Mouse (Mus musculus) ovary, adult 18-20 months (tissue): ENCODE data around the gene Trh.

Experiments
- DNase-seq: peaks from one replicate; pipeline ENCODE4 v3.0.0; 2022; ENCODE audit warnings: low spot score, mixed read lengths

Trh gene

DNA sequence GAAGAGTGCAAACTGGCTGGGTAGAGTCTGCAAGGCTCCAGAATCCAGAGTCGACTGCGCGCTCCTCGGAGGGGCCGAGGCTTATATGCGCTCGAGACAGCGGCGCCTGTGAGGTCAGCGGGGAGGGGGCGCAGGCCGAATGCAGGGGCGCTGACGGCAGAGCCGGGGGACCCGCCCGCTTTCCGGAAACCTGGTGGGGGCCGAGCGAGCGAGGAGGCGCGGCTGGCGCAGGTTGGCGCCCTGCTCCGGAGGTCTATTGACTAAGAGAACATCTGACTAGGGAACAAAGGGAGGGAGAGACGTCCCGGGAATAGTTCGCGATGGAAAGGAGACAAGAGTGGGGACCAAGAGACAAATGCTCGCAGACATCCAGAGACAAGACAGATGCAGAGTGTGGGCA lies at the start of gene Trh:
TSS of gene Trh (minus strand) at position 60 of the 400 bp plus-strand sequence.
- no peak for DNase-seq

DNA sequence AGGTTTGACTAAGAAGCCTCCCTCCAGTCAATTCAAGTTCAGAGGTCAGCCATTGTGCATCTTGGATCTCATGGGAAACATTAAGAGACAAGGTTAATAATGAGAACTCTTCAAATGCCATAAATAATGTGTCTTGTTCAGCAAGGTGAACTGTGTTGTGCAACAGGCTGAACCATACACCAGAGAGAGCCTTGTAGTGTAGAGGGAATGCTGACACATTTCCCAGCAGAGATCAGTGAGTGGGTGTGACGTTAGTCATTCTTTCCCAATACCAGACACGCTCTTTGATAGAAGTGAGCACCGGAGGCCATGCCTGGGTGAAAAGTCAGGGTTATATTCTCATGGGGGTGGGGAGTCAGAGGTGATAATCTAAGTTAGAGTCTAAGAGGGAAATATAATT lies 46.4 kb upstream of the Trh start:
- no peak for DNase-seq

DNA sequence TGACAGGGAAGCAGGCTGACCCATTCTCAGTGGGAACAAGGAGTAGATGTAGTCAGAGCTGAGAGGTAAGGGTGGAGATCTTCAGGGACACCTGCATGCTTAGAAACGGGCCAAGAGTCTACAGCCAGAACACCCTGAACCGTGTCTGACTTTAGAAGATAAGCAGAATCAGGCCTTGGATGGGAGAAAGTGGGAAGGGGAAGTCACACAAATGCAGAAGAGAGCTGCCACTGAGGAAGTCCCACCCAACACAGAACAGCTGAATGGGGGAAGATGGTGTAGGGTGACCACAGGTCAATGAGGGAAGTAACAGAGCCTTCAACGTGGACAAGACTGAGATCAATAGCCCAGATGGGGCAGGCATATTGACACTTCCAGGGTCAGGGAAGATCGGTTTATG lies 42.4 kb upstream of the Trh start:
- no peak for DNase-seq

DNA sequence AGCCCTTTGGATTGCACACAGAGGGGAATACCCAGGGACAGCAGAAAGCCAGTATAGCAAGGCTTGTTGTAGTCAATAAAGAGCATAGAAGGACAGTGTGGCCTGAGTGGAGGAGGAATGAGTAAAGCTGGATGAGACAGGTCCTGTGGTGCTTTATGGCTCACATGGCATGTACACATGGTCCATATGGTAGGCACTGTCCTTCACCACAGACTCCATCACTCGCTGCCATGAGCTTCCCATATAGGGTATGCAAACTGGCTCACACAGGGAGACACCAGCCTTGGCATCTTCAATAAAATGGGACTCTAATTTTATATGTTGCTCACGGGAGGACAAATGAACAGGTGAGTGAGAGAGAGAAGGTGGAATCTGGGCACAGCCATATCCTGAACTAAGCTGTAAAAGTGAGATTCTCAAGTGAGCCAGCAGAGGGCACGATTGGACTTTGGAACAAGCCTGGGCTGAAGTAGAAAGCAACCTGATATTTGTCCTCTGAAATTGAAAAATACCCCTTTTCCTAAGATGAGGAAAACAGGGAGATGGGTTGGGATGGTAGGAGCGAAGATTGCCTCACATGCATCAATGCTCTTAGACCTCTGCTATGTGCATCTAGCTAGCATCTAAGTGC lies 41.9 kb upstream of the Trh start:
- DNase-seq: no peak

DNA sequence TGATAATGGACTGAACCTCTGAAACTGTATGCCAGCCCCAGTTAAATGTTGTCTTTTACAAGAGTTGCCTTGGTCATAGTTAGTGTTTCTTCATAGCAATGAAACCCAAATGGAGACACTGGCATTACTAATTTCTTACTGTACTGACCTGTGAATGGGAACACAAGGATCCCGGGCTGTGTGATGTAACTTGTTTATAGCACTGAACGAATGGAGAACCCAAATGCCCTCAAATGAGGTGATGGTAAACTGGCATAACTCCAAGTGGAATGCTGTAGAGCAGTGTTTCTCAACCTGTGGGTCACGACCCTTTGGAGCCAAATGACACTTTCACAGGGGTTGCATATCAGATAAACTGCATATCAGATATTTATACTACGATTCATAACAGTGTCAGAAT lies 41.1 kb upstream of the Trh start:
- DNase-seq: no peak

DNA sequence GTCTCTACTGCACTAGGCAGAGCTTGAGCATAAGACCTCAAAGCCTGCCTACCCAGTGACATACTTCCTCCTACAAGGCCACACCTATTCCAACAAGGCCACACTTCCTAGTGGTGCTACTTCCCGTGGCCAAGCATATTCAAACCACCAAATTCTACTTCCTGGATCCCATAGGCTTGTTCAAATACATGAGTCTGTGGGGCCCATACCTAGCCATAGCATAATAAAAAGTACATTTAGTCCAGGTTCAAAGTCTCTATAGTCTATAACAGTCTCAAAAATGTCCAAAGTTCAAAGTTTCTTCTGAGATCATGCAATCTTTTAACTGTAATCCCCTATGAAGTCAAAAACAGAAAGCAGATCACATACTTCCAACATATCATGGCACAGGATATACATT lies 32.7 kb upstream of the Trh start:
- no peak for DNase-seq

DNA sequence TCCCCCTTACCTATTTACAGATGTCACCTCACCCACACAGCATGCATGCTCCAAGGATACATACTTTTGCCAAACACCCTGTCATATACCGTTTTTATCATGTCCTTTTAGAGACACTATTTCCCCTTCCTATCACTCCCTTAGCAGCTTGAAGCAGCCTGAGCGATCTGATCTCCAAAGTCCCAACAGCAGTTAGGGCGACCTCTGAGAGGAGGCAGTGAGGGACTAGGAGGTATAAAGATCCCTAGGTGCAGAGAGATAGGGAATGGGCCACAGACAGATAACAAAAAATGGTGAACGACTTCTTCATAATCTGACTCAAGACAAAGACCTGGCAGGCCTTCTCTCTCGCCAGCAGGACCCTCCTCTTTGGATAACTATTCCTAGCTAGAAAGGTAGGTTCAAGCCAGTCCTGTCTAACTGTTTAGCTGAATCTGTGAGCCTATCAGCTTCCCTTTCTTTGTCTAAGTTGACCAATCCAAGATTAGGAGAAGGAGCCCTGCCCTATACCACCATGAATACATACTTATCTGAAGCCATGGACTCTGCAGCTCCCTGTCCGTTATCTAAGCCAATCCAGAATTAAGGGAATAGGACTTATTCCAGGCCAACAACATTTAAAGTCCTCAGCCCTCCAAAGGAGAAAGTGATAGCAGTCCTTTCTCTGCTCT lies 29.3 kb upstream of the Trh start:
- no peak for DNase-seq

DNA sequence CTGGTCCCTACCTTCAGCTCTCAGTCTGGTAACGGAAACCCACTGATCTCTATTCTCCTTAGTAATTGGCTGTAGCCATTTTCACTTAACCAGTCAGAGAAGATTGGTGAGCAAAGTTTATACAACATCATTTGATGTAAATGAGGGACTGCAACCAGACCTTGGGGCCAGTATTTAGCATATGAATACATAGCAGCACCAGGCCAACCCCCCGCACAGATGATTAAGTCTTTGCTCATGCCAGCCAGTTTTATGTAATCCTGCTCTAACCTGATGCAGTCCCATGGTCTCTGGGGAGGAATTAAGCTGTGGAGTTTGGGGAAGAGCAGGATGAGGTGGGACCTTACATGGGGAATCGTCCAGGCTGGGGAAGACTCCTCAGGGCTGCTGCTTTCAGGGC lies 28.2 kb upstream of the Trh start:
- no peak for DNase-seq

DNA sequence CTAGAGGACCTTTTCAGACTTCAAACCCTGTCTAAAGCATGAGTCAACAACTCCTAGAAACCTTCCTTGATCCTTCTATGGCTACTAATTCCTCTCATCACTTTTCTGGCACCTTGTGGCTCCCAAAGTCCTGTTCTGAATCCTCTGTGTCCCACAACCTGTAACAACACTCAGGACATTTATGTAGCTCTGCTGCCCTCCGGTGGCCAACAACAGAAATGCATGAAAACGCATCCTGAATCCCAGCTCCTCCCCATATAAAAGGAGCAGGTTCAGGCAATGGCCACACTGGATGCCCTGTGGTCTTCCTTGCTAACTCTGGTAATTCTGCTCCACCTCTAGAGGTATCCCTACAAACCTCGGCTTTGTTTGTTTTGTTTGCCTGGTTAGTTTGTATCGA lies 24.6 kb upstream of the Trh start:
- DNase-seq: no peak

DNA sequence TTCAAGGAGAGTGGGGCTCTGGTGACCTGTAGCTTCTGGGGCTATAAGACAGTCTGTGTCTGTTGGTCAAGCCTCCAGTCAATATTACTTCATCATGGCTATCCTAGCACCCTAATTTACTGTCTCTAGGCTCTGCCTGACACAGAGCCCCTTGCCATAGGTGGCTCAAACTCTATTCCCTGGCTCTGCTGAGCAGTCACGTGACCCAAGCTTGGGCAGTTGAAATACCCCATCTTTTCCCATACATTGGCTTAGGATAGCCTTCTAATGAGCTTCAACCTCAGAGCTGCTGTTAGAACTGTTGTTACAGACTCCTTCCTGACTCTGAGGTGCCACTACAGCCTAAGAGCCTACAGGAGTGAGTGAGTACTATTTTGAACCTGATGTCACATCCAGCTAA lies 23.6 kb upstream of the Trh start:
- DNase-seq: no peak

DNA sequence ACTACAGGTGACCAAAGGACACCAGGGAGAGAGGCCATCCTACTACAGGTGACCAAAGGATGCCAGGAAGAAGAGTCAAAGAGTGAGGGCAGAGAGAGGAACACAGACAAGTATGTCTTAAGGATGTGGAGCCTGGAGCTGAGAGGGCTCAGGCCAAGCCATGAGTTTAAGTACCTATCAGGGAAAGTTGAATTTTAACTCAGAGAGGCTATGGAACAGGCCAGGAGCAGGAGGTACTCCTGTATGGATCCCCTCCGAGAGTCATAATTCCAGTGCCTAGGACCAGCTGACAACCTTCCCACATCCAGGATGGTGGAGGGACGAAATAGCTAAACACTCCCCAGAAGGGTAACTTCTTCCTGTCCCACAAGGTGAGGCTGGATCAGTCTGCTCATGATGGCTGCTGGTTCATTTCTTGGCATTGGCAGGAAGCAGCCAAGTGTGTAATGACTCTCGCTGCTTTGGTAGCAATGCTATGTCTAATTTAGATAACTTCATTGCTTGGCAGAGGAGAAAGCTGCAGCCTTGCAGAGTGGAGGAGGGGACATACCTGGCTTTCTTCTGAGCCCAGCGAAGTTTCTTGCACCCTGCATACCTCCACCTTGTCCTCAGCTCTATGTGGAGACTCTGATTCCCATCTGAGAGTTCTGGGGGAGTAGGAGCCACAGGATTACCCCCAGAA lies 16.9 kb upstream of the Trh start:
- no peak for DNase-seq

DNA sequence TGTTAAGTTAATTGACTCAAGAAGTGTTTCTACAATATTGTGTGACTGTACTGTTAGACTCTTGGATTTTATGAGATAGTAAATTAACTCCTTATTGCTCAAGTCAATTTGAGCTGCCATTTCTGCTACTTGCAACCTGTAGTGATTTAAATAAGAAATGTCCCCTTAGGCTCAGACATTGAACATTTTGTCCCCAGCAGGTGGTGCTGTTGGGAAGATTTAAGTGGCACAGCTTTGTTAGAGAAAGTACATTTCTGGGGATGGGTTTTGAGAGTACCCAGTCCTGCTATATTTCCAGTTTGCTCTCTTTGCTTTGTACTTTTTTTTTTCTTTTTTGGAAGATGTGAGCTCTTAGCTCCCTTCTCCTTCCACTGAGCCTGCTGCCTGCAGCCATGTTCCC lies 10.9 kb upstream of the Trh start:
- no peak for DNase-seq

DNA sequence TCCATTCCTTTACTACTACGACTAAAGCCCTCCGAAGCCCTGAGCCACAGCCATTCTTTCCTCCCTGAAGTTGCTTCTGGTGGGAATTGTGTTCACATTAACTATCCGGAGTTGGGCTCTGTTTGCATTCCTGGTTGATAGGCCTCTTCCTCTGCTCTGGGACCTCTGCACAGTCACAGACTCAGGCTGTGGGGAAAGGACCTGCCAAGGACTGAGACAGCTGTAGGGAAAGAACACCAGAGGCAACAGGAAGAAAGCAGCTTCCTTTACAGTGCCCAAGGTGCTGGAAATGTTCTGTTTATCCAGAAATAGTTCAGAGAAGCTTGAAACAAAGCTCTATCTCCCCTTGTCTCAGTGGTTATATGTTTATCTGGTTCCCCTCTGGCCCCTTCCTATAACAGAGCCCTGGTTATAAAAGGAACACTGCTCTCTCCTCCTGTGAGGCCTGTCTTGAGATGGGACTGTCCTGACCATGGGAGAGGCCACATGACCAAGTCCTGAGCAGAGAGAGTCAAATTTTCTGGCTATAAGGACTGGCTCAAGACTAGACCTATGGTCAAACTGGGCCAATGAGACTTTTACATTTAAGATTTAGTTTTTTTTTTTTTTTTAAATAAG lies 8.9 kb upstream of the Trh start:
- DNase-seq: no peak

DNA sequence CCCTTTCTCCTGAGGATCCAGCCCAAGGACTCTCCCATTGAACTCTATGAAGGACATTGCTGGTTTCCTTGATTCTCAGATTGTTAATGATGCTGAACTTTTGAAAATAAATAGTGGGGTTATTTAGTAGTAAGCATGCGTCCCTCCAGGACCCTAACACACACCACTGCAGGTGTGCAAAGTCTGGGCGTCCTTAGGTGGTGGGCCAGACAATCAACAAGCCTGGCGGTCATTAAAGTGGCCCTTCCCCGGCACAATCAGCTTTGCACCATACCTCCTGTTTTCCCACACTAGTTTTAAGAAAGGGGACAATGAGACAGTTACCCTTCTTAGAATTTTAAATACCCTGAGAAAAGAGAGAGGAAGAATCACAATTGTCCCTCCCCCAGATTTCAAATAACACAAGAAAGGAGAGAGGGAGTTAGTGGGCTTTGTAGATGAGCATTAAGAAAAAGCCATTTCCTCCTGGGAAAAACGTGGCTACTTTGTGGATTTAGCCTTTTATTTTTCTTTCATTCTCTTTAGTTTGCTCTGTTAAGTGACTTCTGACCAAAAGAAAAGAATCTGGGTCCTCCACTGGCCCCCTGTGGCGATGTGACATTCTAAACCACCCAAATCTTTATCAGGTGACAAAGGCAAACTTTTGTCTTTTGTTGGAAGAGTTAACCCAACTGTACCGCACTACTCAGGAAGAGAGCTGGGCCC lies 2.9 kb upstream of the Trh start:
- no peak for DNase-seq

DNA sequence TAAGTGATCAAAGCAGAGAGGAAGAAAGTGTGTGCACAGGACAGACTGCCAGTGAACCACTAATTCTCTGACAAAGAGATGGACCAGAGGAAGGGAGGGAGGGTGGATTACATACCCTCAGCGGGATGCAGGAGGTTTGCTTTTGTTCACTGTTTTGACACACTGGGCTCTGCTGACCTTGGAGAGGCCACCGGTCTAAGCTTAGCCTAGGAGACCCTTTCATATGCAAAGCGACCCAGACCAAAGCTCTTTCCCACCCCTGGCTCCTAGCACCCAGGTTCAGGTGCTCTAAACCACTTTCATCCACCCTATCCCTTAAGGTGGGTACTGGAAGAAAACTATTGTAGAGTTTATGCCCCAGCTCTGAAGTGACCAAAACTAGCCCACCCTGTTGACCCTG lies 1.9 kb upstream of the Trh start:
- no peak for DNase-seq

DNA sequence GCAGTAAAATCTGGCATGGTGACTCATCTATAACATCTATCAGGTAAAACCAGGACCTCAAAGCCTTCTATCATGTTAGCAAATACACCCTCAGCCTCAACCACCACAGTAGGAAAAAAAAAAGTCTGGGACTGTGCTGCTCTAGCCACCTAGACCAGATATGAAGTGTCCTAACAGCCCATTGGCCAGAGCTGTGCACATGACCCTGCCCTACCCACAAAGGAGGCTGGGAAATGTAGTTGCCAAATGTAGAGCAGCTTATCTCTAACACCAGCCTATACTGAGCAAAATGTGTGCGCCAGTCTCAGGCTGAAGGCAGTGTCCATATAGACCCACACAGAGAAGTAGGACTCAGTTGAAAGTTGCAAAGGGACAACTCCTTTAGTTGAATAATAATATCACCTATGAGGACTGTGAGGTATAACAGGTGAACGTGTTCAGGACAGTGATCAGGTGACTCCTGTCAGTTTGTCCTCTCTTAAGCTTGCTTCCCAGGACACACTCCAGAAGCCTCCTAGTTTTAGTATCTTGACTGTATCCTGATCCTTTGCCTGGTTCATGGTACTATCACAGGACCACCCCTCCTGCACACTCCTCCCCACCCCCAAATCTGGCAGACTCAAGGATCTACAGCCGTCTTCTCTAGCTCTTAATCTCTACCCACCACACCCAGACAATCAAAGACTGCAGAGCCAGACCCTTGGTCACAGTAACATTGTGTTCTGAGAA lies 3.1 kb downstream of the Trh start:
- DNase-seq: no peak

DNA sequence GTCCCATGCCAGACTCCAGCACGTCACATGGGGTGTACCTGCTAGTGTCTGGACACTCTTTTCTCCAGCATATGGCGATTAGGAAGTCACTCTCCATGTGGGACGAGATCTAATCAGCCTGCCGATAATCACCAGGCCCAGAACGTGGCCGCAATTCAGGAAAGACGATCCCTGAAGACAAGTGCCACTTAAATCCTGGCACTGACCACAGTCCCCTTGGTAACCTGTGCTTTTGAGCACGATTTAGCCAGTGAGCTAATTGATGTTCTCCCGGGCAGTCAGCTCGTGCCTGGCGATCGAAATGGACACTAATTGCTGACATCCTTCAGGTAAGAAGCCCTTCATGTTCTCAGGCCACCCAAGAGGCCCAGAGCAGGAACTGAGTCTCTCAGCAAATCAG lies 9.4 kb downstream of the Trh start:
- DNase-seq: no peak

DNA sequence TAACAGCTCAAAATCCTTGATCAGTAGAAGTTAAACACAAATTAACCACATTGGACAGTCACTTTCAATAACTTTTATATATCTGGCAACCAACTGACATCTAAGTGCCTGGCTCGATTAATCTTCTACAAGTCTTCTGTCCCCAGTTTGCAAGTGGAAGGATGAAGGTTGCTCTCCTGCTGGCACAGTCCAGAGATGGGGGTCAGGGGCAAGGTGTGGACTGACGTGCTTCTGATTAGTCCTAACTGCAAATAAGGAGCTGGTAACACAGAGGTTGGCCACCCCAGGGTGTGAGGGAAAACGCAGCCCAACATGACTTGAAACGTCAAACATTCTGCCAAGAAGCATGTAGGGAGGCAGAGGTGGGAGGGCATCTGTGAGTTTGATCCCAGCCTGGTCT lies 12.7 kb downstream of the Trh start:
- DNase-seq: no peak

DNA sequence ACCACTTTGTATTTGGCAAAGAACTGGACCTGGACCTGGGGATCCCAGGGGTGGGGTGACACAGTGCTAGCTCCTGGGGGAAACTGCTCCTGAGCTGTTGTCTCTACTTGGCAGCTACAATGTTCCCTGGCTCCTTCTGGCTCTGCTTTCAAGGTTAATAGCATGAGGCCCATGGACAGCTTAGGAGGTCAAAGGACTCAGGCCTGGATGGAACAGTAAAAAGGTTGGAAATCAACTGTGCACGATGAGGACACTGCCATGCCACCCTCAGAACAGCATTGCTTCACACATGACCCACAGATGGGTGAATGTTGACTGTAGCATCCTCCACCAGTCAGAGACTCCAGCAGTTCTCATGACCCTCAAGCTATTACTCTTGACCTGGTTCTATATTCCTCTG lies 13.1 kb downstream of the Trh start:
- no peak for DNase-seq

DNA sequence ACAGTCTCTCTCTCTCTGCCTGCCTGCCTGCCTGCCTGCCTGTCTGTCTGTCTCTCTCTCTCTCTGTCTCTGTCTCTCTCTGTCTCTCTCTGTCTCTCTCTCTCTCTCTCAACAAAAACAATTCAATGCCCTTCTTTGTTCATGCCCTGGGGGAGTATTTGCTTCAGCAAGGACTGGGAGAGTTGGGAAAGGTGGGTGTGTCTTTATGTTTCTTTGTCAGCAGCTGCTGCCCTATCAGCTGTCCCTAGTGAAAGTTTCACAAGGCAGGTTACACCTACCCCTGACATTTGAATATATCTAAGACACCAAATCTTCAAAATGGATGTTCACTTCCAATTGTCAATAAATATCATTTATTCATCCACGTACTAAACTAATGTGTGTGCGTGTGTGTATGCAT lies 14.9 kb downstream of the Trh start:
- DNase-seq: no peak

DNA sequence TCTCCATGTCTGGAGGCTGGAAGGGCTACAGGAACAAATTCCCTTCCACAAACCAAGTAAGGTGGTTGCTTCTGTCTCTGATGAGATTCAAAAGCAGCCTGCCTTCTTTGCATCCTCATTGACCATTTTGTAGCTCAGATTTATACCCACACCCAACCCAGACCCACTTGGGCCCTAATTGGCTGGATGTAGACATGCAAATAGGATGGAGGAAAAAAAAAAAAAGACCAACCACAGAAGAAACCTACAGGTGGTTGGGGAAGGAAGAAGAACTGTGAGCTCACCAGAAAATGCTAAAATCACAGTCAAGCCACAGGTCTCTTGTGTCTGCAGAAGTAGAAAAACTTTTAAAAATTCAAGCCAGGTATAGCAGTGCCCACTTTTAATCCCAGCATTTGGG lies 15.3 kb downstream of the Trh start:
- DNase-seq: no peak

DNA sequence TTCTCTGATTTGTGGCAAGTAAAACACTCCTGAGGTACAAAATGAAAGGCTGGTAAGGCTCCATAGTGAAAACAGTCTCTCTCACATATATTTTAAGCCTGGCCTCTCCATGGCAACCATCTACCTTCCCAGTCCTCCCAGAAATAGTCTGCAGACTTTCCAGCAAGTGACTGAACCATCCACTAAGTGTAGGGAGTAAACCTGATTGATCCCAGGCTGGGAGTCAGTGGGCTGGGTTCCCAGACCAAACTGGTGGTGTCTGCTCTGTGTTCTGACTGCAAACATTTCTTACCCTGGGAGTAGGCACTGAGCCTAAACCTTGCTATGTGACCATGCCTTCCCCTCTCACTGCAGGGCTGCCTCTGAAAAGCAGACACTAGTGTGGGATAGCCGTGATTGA lies 19.5 kb downstream of the Trh start:
- no peak for DNase-seq
